Mouse (Mus musculus) ZHBTc4 (cell line): ENCODE measurements around the gene Sptb.

Experiments
- DNase-seq: peaks from one replicate; pipeline ENCODE4 v3.0.0-alpha.2; 2011; ENCODE audit warnings: low read depth, low spot score

Sptb gene

DNA sequence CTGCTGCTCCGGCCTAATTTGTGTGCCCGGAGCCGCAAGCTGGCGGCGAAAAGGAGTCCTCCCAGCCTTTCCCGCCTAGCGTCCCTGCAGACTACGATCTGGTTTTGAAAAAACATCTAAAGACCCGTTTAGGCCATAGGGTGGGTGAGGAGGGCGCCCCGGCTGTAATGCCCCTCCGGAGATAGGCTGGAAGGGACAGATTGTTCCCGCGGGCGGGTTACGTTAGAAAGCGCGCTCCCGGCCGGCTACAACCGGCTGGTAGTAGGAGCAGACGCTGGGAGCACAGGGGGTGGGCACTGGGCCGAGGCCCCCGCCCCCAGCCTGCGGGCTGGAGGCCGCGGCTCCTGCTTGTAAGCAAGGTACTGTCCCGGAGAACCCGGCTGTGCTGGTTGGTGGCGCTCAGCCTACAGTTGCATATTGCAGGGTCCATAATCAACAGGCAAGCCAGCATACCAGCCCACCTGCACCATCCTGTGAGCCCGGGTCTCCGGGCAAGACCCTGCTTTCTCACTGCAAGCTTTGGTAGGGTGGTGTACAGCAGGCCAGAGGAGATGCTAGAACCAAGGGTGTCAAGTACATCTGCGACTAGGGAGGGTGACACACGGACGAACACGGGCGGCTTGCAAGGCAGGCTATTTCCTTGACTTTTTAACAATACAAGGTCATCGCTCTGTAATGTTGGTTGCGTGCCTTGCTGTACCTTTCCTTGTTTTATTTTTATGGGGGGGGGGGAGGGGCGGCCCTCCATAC, at the start of gene Sptb:
Gene Sptb, minus strand, starts transcription at position 197 of the 750 bp plus-strand sequence.
- peak; percentile 85 for DNase-seq

DNA sequence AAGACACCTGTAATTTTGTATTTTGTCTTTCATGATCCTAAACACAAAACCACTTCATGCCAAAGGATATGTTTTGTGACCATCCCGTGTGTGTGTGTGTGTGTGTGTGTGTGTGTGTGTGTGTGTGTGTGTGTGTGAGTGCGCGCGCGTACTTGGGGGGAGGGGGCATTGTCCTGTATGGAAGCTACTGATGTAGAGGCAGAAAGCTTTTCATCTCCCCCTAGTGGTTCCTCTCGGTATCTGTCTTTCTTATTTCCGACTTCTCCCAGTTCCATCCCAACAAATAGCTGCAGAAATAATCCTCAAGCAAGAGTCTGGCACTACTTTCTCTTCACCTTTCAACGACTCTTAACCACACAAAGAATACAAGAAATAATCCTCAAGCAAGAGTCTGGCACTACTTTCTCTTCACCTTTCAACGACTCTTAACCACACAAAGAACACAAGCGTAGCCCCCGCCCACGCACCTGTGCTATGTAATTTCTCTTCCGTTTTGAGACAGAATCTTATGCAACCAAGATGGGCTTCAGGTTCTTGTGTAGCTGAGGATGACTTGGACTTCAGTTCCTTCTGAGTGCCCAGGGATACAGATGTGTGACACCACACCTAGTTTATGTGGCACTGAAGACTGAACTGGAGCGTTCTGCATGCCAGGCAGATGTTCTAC, 42.4 kb upstream of the Sptb start:
- DNase-seq: peak; percentile 80

DNA sequence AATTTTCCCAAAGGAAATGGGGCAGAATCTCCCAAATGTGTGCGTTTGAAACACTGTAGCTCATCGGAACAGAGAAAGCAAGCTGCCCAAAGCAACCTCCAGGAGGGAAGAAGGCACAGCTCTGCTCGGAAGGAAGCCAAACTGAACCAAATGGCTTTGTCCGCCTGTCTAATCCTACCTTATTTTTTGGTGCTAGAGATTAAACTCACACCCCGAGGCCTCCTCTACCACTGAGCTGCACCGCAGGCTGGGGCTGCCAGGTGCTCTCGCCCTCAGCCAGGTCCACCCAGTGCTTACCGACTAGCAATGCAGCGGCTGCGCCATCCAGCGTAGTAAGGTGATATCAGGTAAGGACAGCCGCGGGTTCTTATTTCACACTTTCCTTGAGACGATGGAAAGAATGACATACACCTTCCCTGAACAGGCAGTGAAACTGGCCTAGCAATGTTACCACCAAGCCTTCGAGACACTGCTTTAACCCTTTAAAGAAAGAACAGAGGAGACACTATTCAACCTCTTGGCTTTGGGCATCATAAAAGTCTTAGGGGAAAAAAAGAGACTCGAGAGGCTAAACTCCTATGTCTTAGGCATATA, 40.6 kb upstream of the Sptb start:
- no peak for DNase-seq

GRCm38 (mm10) chr12:76727955-76728354, 17.6 kb upstream of the Sptb start:
- no peak for DNase-seq

GRCm38 (mm10) chr12:76722026-76722425, 11.7 kb upstream of the Sptb start:
- DNase-seq: no peak

- DNase-seq: no peak
Observed at GRCm38 (mm10) chr12:76720572-76720971, 10.2 kb upstream of the Sptb start.

DNA sequence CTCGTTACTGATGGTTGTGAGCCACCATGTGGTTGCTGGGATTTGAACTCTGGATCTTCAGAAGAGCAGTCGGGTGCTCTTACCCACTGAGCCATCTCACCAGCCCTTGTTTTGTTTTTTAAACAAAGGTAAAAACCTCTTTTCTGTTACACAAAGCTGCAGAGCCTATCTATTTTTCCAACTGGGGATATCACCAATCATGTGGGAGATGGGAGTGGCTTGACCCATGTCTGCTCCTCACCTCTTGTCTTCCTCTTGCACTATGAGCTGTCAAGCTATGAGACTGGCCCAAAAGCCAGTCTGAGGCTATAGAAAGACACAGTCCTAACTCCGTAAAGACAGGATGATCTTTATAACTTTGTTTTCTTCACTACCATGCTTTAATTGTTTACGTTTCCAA, 8.0 kb upstream of the Sptb start:
- no peak for DNase-seq

DNA sequence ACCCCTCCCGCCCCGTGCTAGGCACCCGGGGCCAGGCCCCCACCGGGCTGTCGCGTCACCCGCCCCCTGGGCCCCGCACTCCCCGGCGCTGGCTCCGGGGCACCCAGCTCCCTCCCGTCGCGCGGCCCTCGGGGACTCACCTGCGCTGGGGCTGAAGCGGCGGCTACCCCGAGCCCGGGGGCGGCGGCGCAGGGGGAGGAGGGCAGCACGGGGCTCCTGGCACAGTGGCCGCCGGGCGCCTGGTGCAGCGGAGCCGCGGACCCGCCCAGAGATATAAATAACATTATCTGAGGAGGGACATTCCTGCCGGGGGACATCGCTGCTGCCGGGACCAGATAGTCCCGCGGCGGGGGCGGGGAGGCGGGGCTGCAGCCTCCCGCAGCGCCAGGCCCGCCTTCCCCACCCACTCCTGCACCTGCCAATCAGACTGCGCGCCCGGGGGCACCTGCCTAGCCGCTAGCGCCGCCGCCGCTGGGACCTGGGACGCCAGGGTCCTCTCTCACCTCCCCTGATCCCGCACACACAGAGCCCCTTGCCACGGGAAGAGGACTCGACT, 474 bp downstream of the Sptb start:
- DNase-seq: peak; percentile 89

- DNase-seq: peak; percentile 33
Observed at GRCm38 (mm10) chr12:76708956-76709794, 1.2 kb downstream of the Sptb start.

GRCm38 (mm10) chr12:76708181-76708580, 2.2 kb downstream of the Sptb start:
- no peak for DNase-seq

DNA sequence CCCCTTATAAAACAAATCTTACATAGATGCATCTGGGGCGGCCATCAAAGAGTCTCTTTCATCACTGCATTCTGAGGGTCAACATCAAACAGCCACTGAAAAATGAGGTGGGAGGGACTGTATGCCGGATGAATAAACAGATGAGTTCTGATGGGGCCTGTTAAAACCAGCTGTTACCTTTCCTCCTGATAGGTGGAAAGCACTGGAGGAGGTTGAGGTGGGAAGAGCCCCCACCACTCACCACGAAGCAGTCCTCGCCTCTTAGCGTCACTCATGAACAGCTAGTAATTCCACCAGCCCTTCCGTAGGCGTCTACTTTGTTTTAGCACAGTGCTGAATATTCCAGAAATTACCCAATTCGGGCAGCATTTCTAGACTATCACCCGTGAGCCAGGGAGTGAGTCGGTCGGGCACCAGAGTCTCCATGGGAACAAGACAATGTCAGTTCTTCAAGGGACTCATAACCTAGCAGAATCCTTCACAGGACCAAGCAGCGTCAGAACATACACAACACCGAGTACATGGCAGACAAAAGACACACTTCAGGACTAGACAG, 13.9 kb downstream of the Sptb start:
- no peak for DNase-seq

DNA sequence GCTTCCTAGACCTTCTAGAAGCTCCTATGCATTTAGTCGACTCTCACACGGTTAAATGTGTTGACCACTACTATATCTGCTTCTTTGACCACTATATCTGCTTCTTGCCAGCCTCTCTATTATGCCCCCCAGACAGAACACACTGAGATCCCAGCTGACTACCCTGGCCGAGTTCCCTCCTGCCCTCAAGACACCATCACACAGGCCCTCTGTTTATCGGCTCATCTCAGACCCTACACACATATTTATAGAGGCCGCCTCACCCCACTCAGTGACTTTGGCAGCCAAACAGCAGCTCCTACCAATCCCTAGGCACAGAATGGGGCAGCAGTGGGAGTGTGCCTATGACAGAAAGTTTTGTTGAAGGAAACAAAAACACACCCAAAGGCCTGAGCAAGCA, 14.6 kb downstream of the Sptb start:
- no peak for DNase-seq

DNA sequence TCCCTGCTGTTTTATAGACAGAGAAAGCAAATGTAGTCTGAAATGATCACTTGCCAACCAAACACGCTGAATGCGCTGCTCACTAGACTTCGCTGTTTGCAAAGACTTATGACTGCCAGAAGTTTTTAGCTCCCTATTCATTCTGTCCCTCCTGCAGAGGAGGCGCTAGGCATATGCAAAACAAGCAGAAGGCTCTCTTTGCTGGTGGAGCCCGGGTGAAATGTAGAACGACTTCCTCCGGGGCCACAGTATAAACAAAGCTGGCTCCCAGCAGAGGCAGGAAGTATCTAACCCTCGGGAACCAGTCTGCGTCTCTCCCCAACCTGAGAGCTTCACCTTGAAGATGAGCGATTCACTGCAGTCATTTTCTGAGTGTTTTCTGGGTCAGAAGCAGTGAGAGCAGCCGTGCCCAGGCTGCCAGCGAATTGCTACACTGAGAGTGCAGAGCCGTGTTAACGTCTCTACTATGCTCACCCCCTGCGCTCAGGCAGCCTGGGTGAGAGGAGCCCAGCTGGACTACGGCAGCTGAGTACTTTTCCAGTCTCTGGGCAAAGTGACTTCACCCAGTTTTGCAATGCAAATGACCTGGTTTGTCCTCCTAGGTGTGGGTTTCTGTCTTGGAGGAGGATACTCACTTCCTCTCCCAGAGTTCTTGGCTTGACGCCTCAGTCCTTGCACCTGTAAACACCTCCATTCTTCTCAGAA, 15.4 kb downstream of the Sptb start:
- DNase-seq: peak; percentile 86

DNA sequence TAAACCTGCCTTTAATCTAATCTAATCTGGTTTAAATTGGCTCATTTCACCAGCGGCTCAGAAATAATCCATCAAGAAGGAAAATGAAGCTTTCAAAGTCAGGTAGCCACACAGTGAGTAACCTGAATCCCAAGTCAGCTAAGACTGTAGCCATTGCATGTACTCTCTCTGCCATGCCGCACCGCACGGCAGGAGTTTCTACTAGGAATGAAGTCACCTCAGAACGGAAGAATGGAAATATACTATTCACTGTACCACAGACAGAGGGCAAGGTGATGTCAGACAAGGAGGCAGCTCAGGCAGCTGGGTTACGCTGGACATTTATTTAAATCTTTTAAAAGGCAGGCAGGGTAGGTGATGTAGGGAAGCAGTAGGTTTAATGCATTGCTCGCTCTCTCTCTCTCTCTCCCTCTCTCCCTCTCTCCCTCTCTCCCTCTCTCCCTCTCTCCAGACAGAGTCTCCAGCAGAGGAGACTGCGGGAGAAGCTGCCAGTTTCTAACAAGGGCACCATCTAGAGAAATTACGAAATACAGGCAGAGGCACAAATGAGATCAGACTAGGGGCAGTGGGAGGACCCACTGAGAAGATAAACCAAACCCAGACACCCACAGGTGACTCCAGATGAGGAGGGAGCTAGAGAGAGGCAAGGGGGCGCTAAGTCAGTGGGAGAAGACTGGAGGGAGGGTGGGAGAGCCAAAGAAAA, 22.7 kb downstream of the Sptb start:
- no peak for DNase-seq

- DNase-seq: no peak
Observed at GRCm38 (mm10) chr12:76685647-76686046, 24.7 kb downstream of the Sptb start.

- no peak for DNase-seq
Observed at GRCm38 (mm10) chr12:76684493-76684892, 25.9 kb downstream of the Sptb start.

DNA sequence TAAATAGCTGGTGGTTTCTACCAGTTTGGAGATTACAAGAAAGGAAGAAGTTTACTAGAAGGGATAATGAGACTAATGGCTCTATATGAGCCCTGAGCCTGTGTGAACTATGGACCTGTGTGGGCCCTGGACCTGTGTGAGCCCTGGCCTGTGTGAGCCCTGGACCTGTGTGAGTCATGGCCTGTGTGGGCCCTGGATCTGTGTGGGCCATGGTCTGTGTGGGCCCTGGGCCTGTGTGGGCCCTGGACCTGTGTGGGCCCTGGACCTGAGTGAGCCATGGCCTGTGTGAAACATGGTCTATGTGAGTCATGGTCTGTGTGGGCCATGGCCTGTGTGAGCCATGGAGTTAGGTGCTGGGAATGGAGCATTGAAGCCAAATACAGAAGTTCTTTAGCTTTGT, 28.4 kb downstream of the Sptb start:
- DNase-seq: no peak

DNA sequence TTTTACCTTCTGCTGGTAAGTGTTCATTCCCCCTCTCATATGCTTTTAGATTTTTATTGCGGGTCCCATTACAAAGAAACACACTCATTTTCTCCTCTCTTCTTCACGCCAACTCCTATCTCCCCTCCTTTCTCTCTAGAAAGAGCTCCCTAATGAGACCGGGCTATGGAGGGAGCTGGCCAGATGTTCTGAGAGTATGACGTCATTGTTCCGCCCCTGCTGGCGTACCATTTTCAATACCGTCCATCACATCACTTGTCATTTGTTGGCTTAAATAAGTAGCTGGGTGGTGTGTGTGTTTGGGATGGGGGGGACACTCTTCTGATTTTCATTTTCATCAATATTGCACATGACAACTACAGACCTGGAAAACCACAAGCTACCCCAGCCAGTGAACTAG, 33.3 kb downstream of the Sptb start:
- DNase-seq: no peak

DNA sequence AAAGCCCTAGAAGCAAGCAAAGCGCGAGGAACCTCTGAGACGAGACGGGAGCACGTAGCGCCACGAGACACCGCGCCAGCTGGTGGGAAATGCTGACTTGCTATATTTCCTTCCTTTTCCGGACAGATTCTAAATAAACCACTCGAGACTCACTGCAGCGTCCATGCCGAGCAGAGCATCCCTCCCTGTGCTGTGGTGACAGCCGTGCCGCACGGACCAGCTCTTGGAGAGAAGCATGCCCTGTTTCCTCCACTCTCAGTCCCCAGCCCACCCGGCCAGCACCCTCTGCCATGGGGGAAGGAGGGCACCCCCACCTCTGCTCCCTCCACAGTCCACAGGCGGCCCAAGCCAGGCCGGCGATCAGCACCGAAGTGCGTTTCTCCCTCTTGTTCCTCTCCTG, 33.9 kb downstream of the Sptb start:
- DNase-seq: no peak

- DNase-seq: no peak
Observed at GRCm38 (mm10) chr12:76675364-76675763, 35.0 kb downstream of the Sptb start.
